Mouse (Mus musculus) kidney, postnatal 10 days (tissue): ENCODE measurements at regions not wholly inside any gene's neighbourhood (a gene's known extent, or its start where the extent isn't known, plus 50 kb on each side); places are given as distances from the start of the nearest gene placed in this dataset.

Experiments
- DNase-seq: peaks from one replicate; pipeline ENCODE4 v3.0.0; 2021; ENCODE audit warnings: mixed read lengths

GRCm38 (mm10) chr6:140368354-140369069 is 55.3 kb upstream of the Plekha5 start:
- peak; percentile 41 for DNase-seq

DNA sequence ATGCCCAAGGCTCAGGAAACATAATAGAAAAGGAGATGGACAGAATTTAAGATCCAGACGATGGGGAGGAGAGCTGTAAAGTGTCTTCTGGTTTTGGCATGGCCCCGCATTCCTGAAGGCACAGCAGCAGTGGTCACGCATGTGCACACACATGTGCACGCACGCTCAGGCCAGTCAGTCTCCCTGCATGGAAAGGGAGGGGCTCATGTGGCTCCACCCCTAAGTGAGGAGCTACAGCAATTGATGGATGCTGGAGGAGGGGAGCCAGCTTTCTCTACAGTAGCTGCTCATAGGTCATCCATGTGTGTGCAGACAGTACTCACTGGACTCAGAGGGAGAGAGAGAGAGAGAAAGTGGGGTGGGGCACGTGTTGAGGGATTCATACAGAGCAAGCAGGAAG is 56.6 kb upstream of the Plekha5 start:
- DNase-seq, result no peak

DNA sequence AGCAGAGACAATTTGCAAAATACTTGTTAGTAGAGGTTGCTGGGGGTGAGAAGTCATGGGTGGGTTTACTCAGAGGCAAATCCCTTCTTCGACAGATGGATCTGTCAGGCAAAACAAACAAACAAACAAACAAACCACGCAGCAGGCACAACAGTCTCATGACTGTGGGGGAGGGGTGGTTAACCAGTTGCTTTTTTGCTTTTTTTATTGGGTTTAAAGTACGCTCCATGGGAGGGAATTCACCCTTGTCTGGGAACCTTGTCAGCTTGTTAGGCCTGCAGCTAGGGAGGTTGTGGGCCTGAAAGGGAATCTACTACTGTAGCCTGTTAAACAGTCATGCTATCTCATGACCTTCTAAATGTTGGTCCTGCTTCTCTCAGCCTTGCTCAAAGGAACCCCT is 57.1 kb upstream of the Plekha5 start:
- no peak for DNase-seq

GRCm38 (mm10) chr6:140360996-140361395 is 62.9 kb upstream of the Plekha5 start:
- DNase-seq, result no peak

DNA sequence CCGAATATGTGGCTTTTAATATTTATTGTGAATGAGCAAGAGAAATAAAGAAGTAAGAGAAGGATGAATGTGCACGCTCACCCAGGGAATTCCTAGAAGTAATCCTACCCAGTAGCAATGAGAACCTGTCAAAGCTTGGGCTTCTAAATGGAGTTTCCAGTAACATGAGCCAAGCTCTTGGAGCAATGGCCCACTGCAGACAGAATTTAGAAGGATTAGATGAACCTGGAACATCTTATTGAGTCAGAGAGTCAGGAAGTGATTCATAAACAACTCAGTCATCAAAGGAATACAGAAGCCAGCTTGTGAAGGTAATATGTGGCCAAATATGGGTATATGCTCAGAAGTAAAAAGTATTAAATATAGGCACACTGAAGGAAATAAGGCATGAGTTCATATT is 66.0 kb upstream of the Plekha5 start:
- DNase-seq, result no peak

DNA sequence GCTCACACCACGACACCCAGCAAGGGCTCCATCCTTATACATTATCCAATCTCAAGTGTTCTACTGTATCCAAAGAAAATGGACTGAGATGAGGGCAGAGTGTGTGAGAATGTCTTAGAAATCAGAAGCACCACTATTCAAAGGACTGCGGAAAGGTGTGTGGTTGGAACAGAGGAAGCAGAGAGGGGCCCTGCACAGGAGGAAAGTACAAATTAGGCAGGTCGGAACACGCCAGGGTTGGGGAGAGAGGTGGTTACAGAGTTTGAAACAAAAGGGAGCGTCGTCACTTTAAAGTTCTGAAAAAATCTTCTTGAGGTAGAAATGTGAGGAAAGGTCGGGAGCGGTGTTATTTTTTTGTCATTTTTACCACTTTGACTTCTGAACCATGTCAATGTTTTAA is 66.6 kb upstream of the Plekha5 start:
- DNase-seq, result no peak

DNA sequence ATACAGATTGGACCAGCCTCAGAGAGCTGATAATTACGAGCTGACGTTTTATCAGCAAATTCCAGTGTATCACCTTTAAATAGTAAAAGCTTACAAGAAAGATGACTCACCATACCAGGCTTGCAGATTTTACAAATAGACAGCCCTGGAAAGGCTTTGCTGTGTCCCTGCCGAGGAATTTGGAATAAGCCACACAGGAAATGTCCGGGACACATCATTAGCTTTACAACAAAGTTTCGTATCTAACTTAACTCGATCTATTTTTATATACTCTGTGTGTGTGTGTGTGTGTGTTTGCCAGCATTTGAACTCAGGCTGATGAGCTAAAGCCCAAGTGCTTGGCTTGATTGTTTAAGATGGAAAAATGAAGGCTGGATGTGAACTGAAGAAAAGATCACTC is 69.8 kb upstream of the Plekha5 start:
- DNase-seq, result no peak

DNA sequence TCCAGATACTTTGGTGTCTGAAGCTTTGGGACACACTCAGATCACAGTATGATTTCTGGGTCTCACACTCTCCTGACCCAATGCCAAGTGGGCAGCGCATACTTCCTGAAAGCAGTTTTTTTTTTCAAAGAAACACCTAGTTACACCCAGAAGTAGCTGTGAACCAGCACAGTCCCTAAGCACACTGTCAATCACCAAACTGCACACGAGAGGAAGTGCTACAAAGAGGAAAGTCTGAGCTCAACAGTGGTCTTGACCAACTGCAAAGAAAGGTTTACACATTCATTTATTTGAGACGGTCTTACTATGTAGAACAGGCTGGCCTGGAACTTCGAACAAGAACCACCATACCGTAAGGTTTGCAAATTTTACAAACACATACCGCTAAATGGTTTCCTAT is 70.2 kb upstream of the Plekha5 start:
- DNase-seq, result no peak

DNA sequence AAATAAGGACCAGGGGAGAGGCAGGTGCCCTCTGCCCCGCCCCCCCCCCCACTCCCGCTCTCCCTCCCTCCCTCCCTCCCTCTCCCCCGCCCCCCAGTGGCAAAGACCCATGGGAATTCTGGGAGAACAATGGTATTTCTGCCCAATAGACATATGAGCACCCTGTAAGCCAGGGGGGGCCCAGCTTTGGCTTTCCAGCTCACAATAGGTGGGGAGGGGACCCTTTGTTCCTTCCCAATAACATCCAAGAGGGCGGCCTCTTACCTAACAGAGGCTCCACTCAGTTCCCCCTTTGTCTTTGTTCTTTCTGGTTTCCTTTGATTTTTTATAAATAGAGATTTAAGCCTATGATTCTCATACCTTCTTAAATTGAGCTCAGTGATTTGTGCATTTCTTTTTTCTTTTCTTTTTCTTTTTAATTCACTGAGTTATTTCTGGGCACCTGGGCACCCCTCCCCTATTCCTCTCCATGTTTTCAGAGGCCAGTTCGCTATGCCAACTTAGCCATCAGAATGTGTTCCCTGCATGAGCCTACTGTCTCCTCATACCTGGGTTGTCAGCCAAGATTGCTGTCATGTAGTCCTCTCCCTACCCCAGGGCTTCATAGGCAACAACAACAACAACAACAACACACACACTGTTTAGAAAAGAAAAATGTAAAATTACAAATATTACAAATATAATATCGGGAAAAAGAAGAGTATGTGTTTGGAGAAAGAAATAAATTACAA is 72.3 kb upstream of the Plekha5 start:
- no peak for DNase-seq

DNA sequence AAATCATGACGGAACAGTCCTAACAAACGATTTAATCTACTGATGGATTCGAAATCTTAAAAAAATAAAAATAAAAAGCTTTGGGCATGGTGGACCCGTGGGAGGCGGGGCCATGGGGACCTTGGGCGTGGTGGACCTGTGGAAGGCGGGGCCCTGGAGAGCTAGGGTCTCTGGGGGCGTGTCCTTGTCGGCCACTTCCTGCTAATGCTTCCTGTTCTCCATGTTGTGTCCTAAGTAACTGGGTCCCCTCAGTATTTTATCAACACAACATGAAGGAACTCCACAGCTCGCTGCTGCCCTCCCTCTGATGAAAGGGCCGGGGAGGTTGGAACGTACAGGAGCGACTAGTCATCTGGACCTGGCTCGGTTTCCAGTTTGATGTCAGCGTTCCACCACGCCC is 75.3 kb upstream of the Plekha5 start:
- no peak for DNase-seq

DNA sequence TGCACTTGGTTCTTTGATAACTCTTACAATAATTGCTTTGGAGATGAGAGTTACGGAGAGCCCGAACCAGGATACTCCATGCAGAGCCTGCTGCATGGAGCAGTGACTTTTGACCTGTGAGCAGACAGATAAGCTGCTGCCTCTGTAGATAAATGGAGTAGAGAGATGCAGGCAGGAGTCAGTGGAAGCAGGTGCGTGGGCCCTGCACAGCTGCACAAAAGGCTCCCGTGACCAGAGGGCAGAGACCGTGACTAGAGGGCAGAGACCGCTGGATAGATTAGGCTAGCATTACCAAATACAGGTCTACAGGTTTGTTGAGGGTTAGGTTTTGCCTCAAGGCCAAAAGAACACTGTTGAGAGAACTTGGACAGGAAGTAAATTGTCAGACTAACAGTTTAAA is 76.9 kb upstream of the Plekha5 start:
- DNase-seq, result no peak

GRCm38 (mm10) chr6:140343638-140344037 is 80.2 kb upstream of the Plekha5 start:
- no peak for DNase-seq

DNA sequence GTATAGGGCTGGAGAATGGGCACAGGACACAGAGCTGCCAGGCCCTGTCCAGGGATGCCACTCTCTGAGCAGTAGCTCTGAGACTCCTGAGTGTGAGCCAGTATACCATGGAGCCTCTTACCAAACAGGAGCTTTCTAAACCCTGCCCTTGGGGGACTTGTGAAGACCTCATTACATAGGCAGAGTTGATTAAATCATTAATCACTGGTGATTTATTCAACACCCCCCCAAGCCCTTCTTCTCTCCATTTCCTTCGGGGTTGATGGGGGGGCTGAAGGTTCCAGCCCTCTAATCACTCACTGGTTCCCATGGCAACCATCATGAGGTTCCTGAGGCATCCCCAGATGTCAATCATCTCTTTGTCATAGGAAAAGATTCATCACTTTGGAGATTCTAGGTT is 81.0 kb upstream of the Plekha5 start:
- no peak for DNase-seq

DNA sequence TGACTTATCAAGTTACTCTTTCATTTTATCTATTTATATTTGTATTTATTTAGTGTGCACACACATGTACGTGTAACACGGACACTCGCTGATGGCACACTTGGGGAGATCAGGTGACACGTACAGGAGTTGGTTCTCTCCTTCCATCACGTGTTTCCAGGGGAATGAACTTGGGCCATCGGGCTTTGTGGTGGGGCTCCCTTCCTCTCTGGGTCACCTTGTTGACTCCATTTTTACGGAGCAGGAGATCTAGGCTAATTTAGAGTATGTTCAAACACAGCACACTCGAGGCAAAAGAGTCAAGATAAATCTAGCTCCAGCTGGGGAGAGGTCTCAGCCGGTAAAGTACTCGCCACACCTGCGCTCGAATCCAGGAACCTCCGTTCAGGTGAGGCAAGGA is 84.1 kb upstream of the Plekha5 start:
- no peak for DNase-seq

DNA sequence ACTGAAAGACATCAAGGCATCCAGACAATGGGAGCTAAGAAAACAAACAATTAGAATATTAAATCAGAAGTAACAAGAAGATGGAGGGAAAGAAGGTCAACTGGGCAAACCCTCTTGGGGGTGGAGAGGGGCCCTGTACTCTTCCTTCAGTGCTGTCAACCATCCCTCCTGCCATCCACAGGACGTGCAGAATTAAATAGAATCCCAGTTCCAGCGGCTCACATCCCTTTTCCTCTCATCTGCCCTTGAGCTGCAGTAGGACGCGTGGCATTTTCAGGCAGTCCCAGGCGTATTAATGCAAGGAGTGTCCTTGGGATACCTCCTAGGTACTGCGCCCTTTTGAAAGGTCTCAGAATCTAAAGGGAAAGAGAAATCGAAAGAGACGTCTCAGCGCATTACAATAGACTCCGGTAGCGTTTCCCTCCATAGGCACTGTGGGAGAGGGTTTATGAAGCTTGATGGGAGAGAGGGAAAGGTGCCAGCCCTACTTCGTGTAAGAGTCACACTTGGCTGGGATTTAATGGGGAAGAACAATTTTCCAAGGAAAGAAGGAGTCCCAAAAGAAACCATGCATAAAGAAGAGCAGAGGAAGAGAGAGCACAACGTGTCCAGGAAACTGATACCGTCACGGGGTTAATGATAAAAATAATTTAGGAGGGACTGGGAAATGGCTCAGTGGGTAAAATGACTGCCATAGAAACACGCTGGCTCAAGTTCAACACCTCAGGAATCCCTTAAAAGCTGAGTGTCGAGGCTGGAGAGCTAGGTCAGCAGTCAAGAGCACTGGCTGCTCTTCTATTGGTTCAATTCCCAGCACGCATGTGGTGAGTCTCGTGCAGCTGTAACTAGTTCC is 85.7 kb upstream of the Plekha5 start:
- DNase-seq, result peak; percentile 28

GRCm38 (mm10) chr6:140337083-140337491 is 86.8 kb upstream of the Plekha5 start:
- DNase-seq, result peak; percentile 50

GRCm38 (mm10) chr6:140336414-140336941 is 87.4 kb upstream of the Plekha5 start:
- peak; percentile 28 for DNase-seq

DNA sequence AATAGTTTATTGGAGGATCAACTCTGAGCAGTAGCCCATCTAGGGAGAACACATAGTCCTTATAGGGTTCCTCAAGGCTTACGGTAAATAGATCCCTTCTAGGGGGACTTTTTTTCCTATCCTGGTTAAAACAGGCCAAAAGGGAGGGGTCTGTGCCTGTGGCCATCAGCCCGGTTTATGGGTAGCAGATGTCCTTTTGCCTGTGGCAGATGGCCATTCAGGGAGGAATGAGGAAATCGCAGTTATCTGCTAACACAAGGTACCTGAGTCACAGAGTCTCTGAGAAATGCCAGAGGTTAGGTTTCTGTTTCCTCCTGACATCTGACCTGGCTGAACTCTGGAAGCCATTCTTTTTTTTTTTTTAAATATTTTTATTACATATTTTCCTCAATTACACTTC is 90.5 kb upstream of the Plekha5 start:
- DNase-seq, result no peak

DNA sequence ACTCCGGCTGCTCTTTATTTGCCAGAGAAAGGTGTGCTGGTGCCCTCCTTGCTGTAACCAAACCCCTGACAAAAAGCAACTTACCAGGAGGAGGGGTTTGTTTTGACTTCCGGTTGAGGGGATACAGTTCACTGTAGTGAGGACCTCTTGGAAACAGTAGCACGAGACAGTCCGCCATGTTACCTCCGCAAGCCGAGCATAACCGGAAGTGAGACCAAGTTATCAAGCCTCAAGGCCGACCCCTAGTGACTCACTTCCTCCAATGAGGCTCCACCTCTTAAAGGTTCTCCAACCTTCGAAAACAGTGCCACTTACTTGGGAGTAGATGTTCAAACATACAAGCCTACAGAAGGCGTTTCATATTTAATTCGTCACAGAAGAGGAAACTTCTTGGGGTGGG is 115.2 kb upstream of the Plekha5 start:
- DNase-seq, result no peak

DNA sequence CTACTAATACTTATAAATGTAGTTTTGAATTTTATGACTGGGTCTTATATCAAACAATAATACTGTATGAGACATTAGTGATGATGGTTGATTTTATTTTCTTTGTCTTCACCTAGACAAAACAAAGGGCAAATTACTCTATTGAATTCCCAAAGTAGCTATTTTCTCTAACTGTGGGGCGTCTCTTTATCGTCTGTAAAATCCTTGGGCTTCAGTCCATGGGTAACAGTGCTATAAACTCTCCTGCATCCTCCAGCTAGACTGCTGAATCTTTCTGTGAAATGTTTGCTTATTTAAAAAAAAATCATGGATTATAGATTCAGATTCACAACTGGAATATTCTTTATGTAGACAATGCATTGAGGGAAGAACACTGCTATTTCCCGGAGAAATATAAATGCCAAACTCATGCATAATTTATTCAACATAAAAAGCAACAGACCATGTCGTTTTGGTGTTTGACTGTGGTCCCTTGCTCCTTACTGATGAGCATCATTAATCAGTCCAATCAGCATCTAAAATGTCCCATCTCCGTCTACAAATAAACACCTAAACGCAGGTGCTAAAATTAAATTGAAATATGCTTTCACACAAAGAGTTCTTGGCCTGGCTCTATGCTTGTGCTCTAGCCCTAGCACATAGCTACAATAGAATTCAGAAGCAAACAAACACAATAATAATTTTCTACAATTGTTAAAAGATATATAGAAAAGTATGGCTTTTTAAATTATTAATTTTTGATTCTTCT is 116.9 kb upstream of the Plekha5 start:
- no peak for DNase-seq

GRCm38 (mm10) chr6:140304105-140304504 is 119.7 kb upstream of the Plekha5 start:
- DNase-seq, result no peak

DNA sequence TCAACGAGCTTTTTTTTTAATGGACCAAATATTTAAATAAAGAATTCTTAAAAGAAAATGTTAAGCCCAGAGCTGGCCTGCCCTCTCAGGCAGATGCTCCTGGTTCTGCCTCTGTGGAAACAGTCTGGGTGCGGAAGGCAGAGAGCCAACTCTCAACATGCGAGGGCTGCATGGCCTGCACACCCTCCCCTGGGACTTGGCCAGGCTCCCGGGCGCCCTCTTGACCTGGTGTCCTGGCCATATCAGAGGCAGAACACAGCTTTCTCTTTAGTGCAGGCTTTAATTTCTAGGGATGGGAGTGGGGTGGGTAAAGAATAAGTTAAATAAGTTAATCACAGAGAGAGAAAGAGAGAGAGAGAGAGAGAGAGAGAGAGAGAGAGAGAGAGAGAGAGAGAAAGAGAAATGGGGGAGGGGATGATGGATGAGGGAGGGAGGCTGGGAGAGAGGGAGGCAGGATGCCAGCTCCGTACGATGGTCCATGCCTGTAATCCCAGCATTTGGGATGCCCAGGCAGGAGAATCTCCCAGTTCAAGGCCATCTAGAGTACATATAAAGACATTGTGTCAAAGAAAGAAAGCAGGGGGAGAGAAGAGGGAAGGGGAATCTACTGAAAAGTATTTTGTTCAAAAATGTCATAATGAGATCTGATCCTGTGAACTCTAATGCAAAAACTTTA is 123.2 kb upstream of the Plekha5 start:
- DNase-seq, result peak; percentile 94
